Mouse (Mus musculus): Measurements from ENCODE around the gene Slit3. TPM values are rescaled to one million over a fixed set of nuclear protein-coding genes. Genes with fewer than 3 reads are reported as not detected.

The Slit3 gene
- polyA plus RNA-seq, 1 experiment from 2014 or later = 14.3 TPM

DNA sequence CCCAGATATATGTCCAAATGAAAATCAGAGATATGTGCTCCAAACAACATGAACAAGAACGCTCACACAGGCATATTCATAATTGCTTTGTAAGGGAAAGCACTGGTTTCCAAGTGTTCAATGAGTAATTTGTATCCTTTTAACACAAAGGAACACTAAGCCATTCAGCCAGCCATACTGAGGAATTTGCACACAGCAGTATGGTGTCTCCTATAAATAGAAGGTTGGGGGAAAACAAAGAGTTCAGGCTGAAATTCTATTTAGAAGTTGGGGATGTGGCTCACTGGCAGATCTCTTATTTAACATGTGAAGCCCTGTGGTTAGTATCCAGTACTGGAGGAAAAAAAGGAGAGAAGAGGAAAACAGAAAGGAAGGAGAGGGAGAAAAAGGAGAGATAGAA is 32.9 kb upstream of the Slit3 start:
- 72% methylated on average over 1 of the region's 1 CpGs for WGBS
- no peak overlapping the region for H3K9ac ChIP-seq
- no peak overlapping the region for H3K4me3 ChIP-seq (replicated peaks; ENCODE audit: low read length)
- no peak overlapping the region for H3K27ac ChIP-seq
- no peaks in the 10 kb centered on the region for H3K36me3 ChIP-seq (replicated peaks; ENCODE audit: control insufficient read depth, insufficient read depth)
- DNase-seq (ENCODE audit: low spot score) (no peak), ATAC-seq (ENCODE audit: low FRiP score) (no peak)
- H3K4me2 ChIP-seq (replicated peaks) = no peak overlapping the region
- no peaks in the 10 kb centered on the region for H3K4me1 ChIP-seq (replicated peaks; ENCODE audit: control insufficient read depth, insufficient read depth, low read length)
- H3K9me3 ChIP-seq (ENCODE audit: control insufficient read depth, low read length) = no peaks in the 10 kb centered on the region
- no peaks in the 10 kb centered on the region; the same call in 1 of the 2 replicates for H3K27me3 ChIP-seq (ENCODE audit: control insufficient read depth, insufficient read depth, low read length)

DNA sequence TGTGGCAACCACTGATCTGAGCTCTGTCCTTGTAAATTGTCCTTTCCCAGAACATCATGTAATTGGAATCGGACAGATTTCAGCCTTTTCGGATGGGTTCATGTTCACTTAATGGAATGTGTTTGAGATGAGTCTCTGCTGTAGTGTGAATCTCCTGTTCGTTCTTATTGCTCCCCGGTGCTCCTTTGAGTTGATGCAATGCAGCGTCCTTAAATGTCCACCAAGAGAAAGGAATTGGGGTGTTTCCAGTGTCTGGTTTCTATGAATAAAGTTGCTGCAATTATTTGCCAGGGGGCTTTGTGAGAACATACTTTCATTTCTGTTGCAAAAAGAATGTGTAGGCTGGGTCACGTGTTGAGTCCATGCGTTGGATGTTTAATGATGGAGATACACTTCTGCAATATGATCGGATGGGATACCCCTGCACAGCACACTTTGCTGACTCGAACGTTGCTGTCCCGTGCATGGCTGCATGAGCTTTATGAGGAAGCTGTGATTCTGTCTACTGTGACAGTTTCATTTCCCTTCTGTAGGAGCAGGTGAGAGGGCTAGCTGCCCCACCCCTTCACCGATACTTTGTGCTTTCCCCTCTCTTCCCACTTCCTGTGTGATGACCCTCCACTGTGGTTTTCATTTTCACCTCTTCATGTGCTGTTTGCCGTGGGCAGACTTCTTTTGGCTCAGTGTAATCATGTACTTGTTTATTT is 30.2 kb upstream of the Slit3 start:
- Histone ChIP-seq H3K27ac (no peak overlapping the region), H3K4me1 (replicated peaks; ENCODE audit: control insufficient read depth, insufficient read depth, low read length) (no peaks in the 10 kb centered on the region), H3K4me3 (replicated peaks; ENCODE audit: low read length) (no peak overlapping the region), H3K9me3 (ENCODE audit: control insufficient read depth, low read length) (no peaks in the 10 kb centered on the region), H3K36me3 (replicated peaks; ENCODE audit: control insufficient read depth, insufficient read depth) (no peaks in the 10 kb centered on the region), H3K9ac (no peak overlapping the region), H3K4me2 (replicated peaks) (no peak overlapping the region), H3K27me3 (ENCODE audit: control insufficient read depth, insufficient read depth, low read length) (no peaks in the 10 kb centered on the region; the same call in 1 of the 2 replicates)
- 92% methylated on average over 13 of the region's 13 CpGs for WGBS
- DNase-seq (ENCODE audit: low spot score) (no peak), ATAC-seq (ENCODE audit: low FRiP score) (no peak)

DNA sequence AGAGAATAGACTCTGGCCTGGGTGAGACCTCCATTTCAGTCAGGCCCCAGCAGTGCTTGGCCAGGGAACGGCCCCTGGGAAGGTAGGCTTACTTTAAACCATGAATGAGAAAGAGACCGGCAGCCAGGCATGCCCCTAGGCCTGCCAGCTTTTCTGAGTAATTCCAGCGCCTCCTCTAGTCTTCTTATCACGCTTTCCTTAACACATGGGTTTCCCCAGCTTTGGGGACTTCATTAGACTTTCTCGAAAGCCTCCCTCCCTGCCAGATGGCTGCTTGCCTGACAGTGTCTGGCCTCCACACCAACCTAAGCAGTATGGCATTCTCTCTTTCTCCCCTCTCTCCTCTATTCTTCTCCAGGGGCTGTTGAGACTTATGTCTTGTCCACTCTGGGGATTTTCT is 24.5 kb upstream of the Slit3 start:
- Histone ChIP-seq H3K9ac (no peak overlapping the region), H3K27ac (no peak overlapping the region), H3K27me3 (ENCODE audit: control insufficient read depth, insufficient read depth, low read length) (no peaks in the 10 kb centered on the region), H3K4me2 (replicated peaks) (no peak overlapping the region), H3K36me3 (replicated peaks; ENCODE audit: control insufficient read depth, insufficient read depth) (no peaks in the 10 kb centered on the region), H3K9me3 (ENCODE audit: control insufficient read depth, low read length) (no peaks in the 10 kb centered on the region), H3K4me1 (replicated peaks; ENCODE audit: control insufficient read depth, insufficient read depth, low read length) (no peaks in the 10 kb centered on the region), H3K4me3 (replicated peaks; ENCODE audit: low read length) (no peak overlapping the region)
- WGBS = 64% methylated on average over 5 of the region's 5 CpGs
- ATAC-seq (ENCODE audit: low FRiP score) = no peak
- no peak for DNase-seq (ENCODE audit: low spot score)

DNA sequence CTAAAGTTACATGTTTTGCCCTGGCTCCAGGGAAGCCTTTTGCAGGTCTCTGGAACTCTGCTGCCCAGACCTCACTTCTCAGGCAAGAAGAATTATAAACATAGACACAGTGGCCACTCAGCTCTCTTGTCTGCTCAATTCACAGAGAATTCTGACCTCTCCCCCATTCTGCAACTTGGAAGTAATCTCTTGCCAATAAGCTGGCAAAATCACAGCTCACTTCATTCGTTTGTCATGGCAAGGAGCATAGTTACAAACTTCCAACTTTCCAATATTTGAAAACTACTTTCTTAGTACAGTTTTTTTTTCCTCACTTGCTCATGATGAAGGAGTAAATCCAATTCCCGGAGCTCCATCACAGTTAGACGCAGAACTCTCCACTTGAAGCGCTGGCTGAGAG is 11.2 kb upstream of the Slit3 start:
- no peak overlapping the region for H3K27ac ChIP-seq
- no peak for ATAC-seq (ENCODE audit: low FRiP score)
- H3K27me3 ChIP-seq (ENCODE audit: control insufficient read depth, insufficient read depth, low read length) = no peaks in the 10 kb centered on the region
- 82% methylated on average over 4 of the region's 4 CpGs for WGBS
- H3K4me1 ChIP-seq (replicated peaks; ENCODE audit: control insufficient read depth, insufficient read depth, low read length) = no peaks in the 10 kb centered on the region
- H3K36me3 ChIP-seq (replicated peaks; ENCODE audit: control insufficient read depth, insufficient read depth) = no peaks in the 10 kb centered on the region
- no peaks in the 10 kb centered on the region for H3K9me3 ChIP-seq (ENCODE audit: control insufficient read depth, low read length)
- H3K4me2 ChIP-seq (replicated peaks) = no peak overlapping the region
- DNase-seq (ENCODE audit: low spot score) = no peak
- no peak overlapping the region for H3K9ac ChIP-seq
- H3K4me3 ChIP-seq (replicated peaks; ENCODE audit: low read length) = no peak overlapping the region

DNA sequence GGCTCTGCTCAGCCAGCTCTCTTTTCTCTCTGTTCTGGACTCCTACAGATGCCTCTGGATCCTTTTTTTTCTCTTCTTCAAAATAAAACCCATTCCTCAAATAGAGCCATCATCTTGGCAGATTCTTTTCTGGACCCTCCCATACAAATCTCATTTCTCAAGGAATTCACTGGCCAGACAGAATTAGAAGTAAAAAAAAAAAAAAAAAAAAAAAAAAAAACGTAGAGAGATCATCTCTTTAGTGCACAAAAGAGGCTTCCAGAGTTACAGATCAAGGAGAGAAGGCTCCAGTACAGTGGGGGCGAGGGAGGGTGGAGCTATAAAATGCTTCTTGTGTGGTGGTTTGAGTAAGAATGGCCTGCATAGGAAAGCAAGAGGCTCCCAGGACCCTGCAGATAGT is 10.2 kb upstream of the Slit3 start:
- H3K9me3 ChIP-seq (ENCODE audit: control insufficient read depth, low read length) = no peaks in the 10 kb centered on the region
- ATAC-seq (ENCODE audit: low FRiP score) = no peak
- H3K4me2 ChIP-seq (replicated peaks) = no peak overlapping the region
- no peak overlapping the region for H3K9ac ChIP-seq
- 44% methylated on average over 2 of the region's 2 CpGs for WGBS
- H3K27ac ChIP-seq = no peak overlapping the region
- H3K27me3 ChIP-seq (ENCODE audit: control insufficient read depth, insufficient read depth, low read length) = no peaks in the 10 kb centered on the region
- no peak overlapping the region for H3K4me3 ChIP-seq (replicated peaks; ENCODE audit: low read length)
- DNase-seq (ENCODE audit: low spot score) = no peak
- no peaks in the 10 kb centered on the region for H3K4me1 ChIP-seq (replicated peaks; ENCODE audit: control insufficient read depth, insufficient read depth, low read length)
- H3K36me3 ChIP-seq (replicated peaks; ENCODE audit: control insufficient read depth, insufficient read depth) = no peaks in the 10 kb centered on the region

DNA sequence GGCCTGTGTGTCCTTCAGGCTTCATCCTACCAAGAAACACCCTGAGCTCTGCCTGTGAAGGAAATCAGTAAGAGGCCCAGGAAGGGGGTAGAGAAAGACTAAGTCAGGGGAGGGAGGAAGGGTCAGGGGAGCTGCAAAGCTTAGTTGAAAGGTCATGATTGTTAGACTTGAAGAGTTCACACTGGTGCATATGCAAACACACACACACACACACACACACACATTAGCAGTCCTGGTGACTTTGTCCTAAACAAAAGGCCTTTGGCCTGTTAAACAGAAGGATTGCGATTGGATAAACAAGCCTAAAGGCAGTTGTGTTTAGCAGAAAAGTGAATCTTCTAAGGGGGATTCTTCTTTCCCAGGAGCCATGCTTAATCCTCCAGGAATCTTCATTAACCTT is 7.7 kb upstream of the Slit3 start:
- H3K9me3 ChIP-seq (ENCODE audit: control insufficient read depth, low read length) = no peaks in the 10 kb centered on the region
- 29% methylated on average over 1 of the region's 1 CpGs for WGBS
- DNase-seq (ENCODE audit: low spot score) = no peak
- no peaks in the 10 kb centered on the region for H3K36me3 ChIP-seq (replicated peaks; ENCODE audit: control insufficient read depth, insufficient read depth)
- no peak for ATAC-seq (ENCODE audit: low FRiP score)
- H3K4me2 ChIP-seq (replicated peaks) = no peak overlapping the region
- H3K9ac ChIP-seq = no peak overlapping the region
- no peak overlapping the region for H3K4me3 ChIP-seq (replicated peaks; ENCODE audit: low read length)
- H3K4me1 ChIP-seq (replicated peaks; ENCODE audit: control insufficient read depth, insufficient read depth, low read length) = no peaks in the 10 kb centered on the region
- no peaks in the 10 kb centered on the region for H3K27me3 ChIP-seq (ENCODE audit: control insufficient read depth, insufficient read depth, low read length)
- no peak overlapping the region for H3K27ac ChIP-seq

DNA sequence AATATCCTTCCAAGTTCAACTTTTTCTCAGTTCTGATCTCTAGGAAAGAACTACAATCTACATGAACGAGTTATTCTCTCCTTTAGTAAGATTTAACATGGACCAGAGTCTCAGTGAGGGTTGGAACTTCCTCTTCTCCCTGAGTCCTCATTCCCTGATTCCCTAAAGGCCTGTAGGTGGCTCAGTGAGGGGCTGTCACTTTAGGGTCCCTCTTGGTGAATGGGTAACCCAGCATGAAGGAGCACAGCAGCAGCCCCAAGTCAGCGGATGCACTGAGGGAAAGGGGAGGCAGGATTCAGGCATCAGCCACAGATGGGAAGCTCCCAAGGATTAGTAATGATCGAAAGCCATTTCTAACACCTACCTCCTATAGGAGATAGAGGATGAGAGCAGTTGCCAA is 4.6 kb upstream of the Slit3 start:
- no peaks in the 10 kb centered on the region for H3K36me3 ChIP-seq (replicated peaks; ENCODE audit: control insufficient read depth, insufficient read depth)
- H3K4me2 ChIP-seq (replicated peaks) = no peak overlapping the region
- peaks cover 7% of the 10 kb centered on the region; the same call in 1 of the 2 replicates for H3K4me1 ChIP-seq (replicated peaks; ENCODE audit: control insufficient read depth, insufficient read depth, low read length)
- H3K9me3 ChIP-seq (ENCODE audit: control insufficient read depth, low read length) = no peaks in the 10 kb centered on the region
- peaks cover 22% of the 10 kb centered on the region for H3K27me3 ChIP-seq (ENCODE audit: control insufficient read depth, insufficient read depth, low read length)
- WGBS = 66% methylated on average over 3 of the region's 3 CpGs
- no peak overlapping the region for H3K4me3 ChIP-seq (replicated peaks; ENCODE audit: low read length)
- no peak for DNase-seq (ENCODE audit: low spot score)
- H3K27ac ChIP-seq = no peak overlapping the region
- no peak for ATAC-seq (ENCODE audit: low FRiP score)
- no peak overlapping the region for H3K9ac ChIP-seq

DNA sequence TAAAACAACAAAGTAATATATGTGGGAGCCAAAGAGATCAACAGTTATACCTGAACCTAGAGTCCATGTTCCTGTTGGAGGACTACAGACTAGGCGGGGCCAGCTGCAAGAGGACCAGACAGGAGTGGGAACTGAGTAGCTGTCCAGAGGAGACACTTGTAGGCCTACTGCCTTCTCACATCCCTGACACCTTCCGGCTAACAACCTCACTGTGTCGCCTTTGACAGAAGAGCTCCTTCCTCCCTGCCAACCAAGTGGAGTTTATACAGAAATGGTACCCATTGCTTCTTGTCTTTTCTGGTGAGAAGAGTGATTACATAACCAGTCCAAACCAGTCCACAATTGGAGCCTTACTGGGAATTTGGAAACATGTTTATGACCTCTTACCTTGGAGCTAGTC is 3.2 kb upstream of the Slit3 start:
- H3K27ac ChIP-seq = no peak overlapping the region
- DNase-seq (ENCODE audit: low spot score) (no peak), ATAC-seq (ENCODE audit: low FRiP score) (no peak)
- H3K4me2 ChIP-seq (replicated peaks) = no peak overlapping the region
- no peak overlapping the region for H3K9ac ChIP-seq
- H3K9me3 ChIP-seq (ENCODE audit: control insufficient read depth, low read length) = no peaks in the 10 kb centered on the region
- H3K4me1 ChIP-seq (replicated peaks; ENCODE audit: control insufficient read depth, insufficient read depth, low read length) = peaks cover 14% of the 10 kb centered on the region; the same call in 1 of the 2 replicates
- H3K36me3 ChIP-seq (replicated peaks; ENCODE audit: control insufficient read depth, insufficient read depth) = no peaks in the 10 kb centered on the region
- 93% methylated on average over 3 of the region's 3 CpGs for WGBS
- peaks cover 37% of the 10 kb centered on the region for H3K27me3 ChIP-seq (ENCODE audit: control insufficient read depth, insufficient read depth, low read length)
- no peak overlapping the region for H3K4me3 ChIP-seq (replicated peaks; ENCODE audit: low read length)

DNA sequence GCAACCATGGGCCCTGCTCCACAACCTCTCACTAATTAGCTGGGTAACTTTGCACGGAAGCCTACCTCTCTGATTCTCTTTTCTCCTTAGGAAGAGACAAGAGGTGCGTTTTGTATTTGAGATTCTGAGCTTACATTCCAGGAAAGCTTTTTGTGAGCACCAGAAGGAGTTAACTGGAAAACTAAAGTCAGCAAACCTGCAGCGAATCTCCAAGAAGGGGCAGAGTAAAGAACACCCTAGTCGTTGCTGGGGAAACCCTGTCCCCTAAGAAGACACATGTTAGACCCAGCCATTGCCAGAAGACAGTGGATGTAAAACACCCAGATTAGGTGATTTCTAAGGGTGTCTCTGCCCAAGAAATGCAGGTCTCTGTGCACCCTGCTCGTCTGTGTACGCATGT is 2.3 kb upstream of the Slit3 start:
- DNase-seq (ENCODE audit: low spot score) (no peak), ATAC-seq (ENCODE audit: low FRiP score) (no peak)
- Histone ChIP-seq H3K36me3 (replicated peaks; ENCODE audit: control insufficient read depth, insufficient read depth) (no peaks in the 10 kb centered on the region), H3K27me3 (ENCODE audit: control insufficient read depth, insufficient read depth, low read length) (peaks cover 45% of the 10 kb centered on the region), H3K9ac (no peak overlapping the region), H3K4me3 (replicated peaks; ENCODE audit: low read length) (no peak overlapping the region), H3K4me2 (replicated peaks) (no peak overlapping the region), H3K9me3 (ENCODE audit: control insufficient read depth, low read length) (no peaks in the 10 kb centered on the region), H3K27ac (no peak overlapping the region), H3K4me1 (replicated peaks; ENCODE audit: control insufficient read depth, insufficient read depth, low read length) (peaks cover 14% of the 10 kb centered on the region; the same call in 1 of the 2 replicates)
- 64% methylated on average over 6 of the region's 6 CpGs for WGBS

DNA sequence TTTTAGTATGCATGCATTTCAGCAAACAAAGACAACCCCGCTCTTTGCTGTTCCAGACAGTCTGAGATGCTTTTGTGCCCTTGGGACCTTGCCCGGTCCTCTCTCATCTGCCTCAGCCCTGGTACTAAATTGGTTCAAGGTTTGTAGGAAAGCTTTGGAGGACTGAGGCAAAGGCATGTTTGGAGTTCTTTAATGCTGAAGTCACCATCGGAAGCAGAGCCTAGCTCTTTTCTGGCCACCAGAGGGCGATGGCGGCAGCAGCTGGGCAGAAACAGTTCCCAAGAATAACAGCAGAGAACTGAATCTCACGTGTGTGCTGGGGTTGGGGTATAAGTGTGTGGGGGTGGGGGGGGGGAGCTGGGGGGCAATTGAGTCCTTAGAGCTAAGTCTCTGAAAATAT is 1.7 kb upstream of the Slit3 start:
- Histone ChIP-seq H3K27me3 (ENCODE audit: control insufficient read depth, insufficient read depth, low read length) (peaks cover 52% of the 10 kb centered on the region), H3K4me3 (replicated peaks; ENCODE audit: low read length) (no peak overlapping the region), H3K4me2 (replicated peaks) (no peak overlapping the region), H3K36me3 (replicated peaks; ENCODE audit: control insufficient read depth, insufficient read depth) (no peaks in the 10 kb centered on the region), H3K4me1 (replicated peaks; ENCODE audit: control insufficient read depth, insufficient read depth, low read length) (peaks cover 14% of the 10 kb centered on the region; the same call in 1 of the 2 replicates), H3K27ac (no peak overlapping the region), H3K9ac (no peak overlapping the region), H3K9me3 (ENCODE audit: control insufficient read depth, low read length) (no peaks in the 10 kb centered on the region)
- ATAC-seq (ENCODE audit: low FRiP score) (no peak), DNase-seq (ENCODE audit: low spot score) (peak; percentile 82)
- 8% methylated on average over 6 of the region's 6 CpGs for WGBS

Measured in hindbrain, embryonic 14.5 days (tissue).